Mouse (Mus musculus) thymus, adult 2 months (tissue): ENCODE results near the gene Ranbp10.

ENCODE experiments used
- CTCF ChIP-seq: fragments of 200-500 bp; IDR thresholded peaks from 2 replicates; pipeline ENCODE4 v1.5.1; 2012; ENCODE audit warnings: mild to moderate bottlenecking, control low read depth, low read length, moderate library complexity, borderline replicate concordance; ENCODE audit not compliant: control insufficient read depth, poor library complexity, insufficient read depth; ENCODE audit errors: extremely low read depth
- POLR2A ChIP-seq: fragments of 200-500 bp; IDR thresholded peaks from 2 replicates; pipeline ENCODE4 v1.6.1; 2012; ENCODE audit warnings: mild to moderate bottlenecking, low read length, control low read depth, moderate library complexity; ENCODE audit not compliant: control insufficient read depth, poor library complexity, insufficient read depth; ENCODE audit errors: extremely low read depth

- TF ChIP-seq CTCF (no peak), POLR2A (peak; percentile 94)
Measured at GRCm38 (mm10) chr8:105851651-105852143, 24.5 kb upstream of the Ranbp10 start.
